Mouse (Mus musculus): ENCODE measurements at regions not wholly inside any gene's neighbourhood (a gene's known extent, or its start where the extent isn't known, plus 50 kb on each side); places are given as distances from the start of the nearest gene placed in this dataset.

DNA sequence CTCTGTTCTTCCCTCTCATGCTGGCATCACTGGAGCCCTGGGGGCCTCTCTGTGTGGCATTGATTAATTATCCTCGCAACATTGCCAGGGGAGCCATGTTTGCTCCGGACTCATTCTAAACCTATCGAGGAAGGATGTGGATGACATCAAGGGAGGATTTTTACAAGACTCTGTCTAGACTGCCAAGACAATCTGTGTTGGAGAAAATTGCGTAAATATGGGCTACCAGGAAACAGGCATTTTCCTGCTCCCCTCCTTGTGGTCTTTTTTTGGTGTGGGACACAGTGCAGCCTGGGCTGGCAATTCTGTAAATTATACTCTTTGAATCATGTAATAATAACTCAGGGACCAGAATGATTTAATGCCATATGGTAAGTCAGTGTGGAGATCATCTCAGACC, 114.5 kb upstream of the Ifne start:
- TF ChIP-seq ETS1 (conservative IDR thresholded peaks at IDR 0.05; ENCODE audit: low read depth, low read length) (no peak), BHLHE40 (IDR thresholded peaks at IDR 0.05; ENCODE audit: low read depth, low read length) (no peak), ELF1 (IDR thresholded peaks at IDR 0.05; ENCODE audit: low read depth, low read length) (no peak), CTCF (conservative IDR thresholded peaks at IDR 0.05 in 1 of 2, IDR thresholded peaks at IDR 0.05 in 1 of 2; ENCODE audit: low read depth in 2 of 2, low read length in 2 of 2) (no peak), MAFK (IDR thresholded peaks at IDR 0.05; ENCODE audit: insufficient replicate concordance, low read length) (no peak), EP300 (IDR thresholded peaks at IDR 0.05; ENCODE audit: low read length) (no peak), POLR2A (IDR thresholded peaks at IDR 0.05; ENCODE audit: low read depth, low read length) (no peak), CHD2 (IDR thresholded peaks at IDR 0.05; ENCODE audit: low read length) (no peak)
